Mouse (Mus musculus) MEL (cell line): ENCODE results near the gene Prim2. TPM values are rescaled to one million over a fixed set of nuclear protein-coding genes. Genes with fewer than 3 reads are reported as not detected.

Source experiments
- DNase-seq: peaks from one replicate; pipeline ENCODE4 v3.0.0; 2011; ENCODE audit warnings: low read depth, low spot score
- H3K27ac ChIP-seq: 2 replicates; pipeline ENCODE4 v1.5.1; 2012; ENCODE audit warnings: low read depth, mild to moderate bottlenecking, control low read depth, low read length, moderate library complexity; ENCODE audit not compliant: control insufficient read depth
- H3K27me3 ChIP-seq, 2 experiments: fragments of 150-350 bp in 1 of 2; sonication (generic) in 1 of 2; 2 replicates each; pipeline ENCODE4 v1.6.1; 2012; ENCODE audit warnings: low read length in 2 of 2, mild to moderate bottlenecking in 2 of 2, improper control_type of control experiment in 1 of 2, moderate library complexity in 1 of 2; ENCODE audit not compliant: insufficient read depth in 2 of 2, control insufficient read depth in 1 of 2
- H3K36me3 ChIP-seq, 2 experiments: 2 replicates each; pipeline ENCODE4 v1.6.1; 2012 to 2014; ENCODE audit warnings: low read length in 2 of 2, improper control_type of control experiment in 1 of 2, inconsistent platforms in 1 of 2, mild to moderate bottlenecking in 1 of 2; ENCODE audit not compliant: insufficient read depth in 2 of 2, control insufficient read depth in 1 of 2
- H3K4me1 ChIP-seq, 2 experiments: fragments of 150-350 bp in 1 of 2; sonication (generic) in 1 of 2; 2 replicates each; pipeline ENCODE4 v1.6.1; 2012; ENCODE audit warnings: low read length in 2 of 2, improper control_type of control experiment in 1 of 2, mild to moderate bottlenecking in 1 of 2; ENCODE audit not compliant: insufficient read depth in 2 of 2, control insufficient read depth in 1 of 2
- H3K4me3 ChIP-seq, 2 experiments: fragments of 150-350 bp in 1 of 2; sonication (generic) in 1 of 2; 2 replicates each; pipeline ENCODE4 v1.5.1; 2012; ENCODE audit warnings: low read depth in 2 of 2, low read length in 2 of 2, mild to moderate bottlenecking in 2 of 2, moderate library complexity in 2 of 2, control low read depth in 1 of 2, improper control_type of control experiment in 1 of 2; ENCODE audit not compliant: control insufficient read depth in 1 of 2, insufficient read depth in 1 of 2
- H3K79me2 ChIP-seq: 2 replicates; pipeline ENCODE4 v1.6.1; 2012; ENCODE audit warnings: mild to moderate bottlenecking, low read length, moderate library complexity; ENCODE audit not compliant: control insufficient read depth, poor library complexity, insufficient read depth
- H3K9ac ChIP-seq: 2 replicates; pipeline ENCODE4 v1.6.1; 2012; ENCODE audit warnings: low read depth, mild to moderate bottlenecking, control low read depth, low read length, moderate library complexity; ENCODE audit not compliant: control insufficient read depth, poor library complexity, severe bottlenecking
- H3K9me3 ChIP-seq: fragments of 150-350 bp; sonication (generic); replicated peaks from 2 replicates; pipeline ENCODE4 v1.6.1; 2012; ENCODE audit warnings: mild to moderate bottlenecking, low read length, improper control_type of control experiment, moderate library complexity; ENCODE audit not compliant: insufficient read depth
- CHD2 ChIP-seq: IDR thresholded peaks from 2 replicates; pipeline ENCODE4 v1.6.1; 2011; ENCODE audit warnings: low read length, improper control_type of control experiment
- E2F4 ChIP-seq: IDR thresholded peaks from 2 replicates; pipeline ENCODE4 v1.6.1; 2011; ENCODE audit warnings: low read depth, low read length, improper control_type of control experiment, borderline replicate concordance
- ELF1 ChIP-seq: IDR thresholded peaks from 2 replicates; pipeline ENCODE4 v1.6.1; 2014; ENCODE audit warnings: low read depth, mild to moderate bottlenecking, inconsistent platforms, low read length, improper control_type of control experiment, moderate library complexity
- EP300 ChIP-seq, 2 experiments: IDR thresholded peaks; 2 replicates each; pipeline ENCODE4 v1.6.1; 2011; ENCODE audit warnings: improper control_type of control experiment in 2 of 2, low read length in 2 of 2, low read depth in 1 of 2, mild to moderate bottlenecking in 1 of 2
- GABPA ChIP-seq: IDR thresholded peaks from 2 replicates; pipeline ENCODE4 v1.6.1; 2012; ENCODE audit warnings: low read depth, mild to moderate bottlenecking, inconsistent platforms, low read length, improper control_type of control experiment, moderate library complexity
- JUND ChIP-seq: IDR thresholded peaks from 2 replicates; pipeline ENCODE4 v1.6.1; 2011; ENCODE audit warnings: low read depth, mild to moderate bottlenecking, improper control_type of control experiment, low read length
- KAT2A ChIP-seq: conservative IDR thresholded peaks from 2 replicates; pipeline ENCODE4 v1.6.1; 2012; ENCODE audit warnings: low read depth, low read length, improper control_type of control experiment, inconsistent platforms
- MAFK ChIP-seq: IDR thresholded peaks from 2 replicates; pipeline ENCODE4 v1.6.1; 2011; ENCODE audit warnings: low read depth, mild to moderate bottlenecking, low read length, improper control_type of control experiment, borderline replicate concordance
- MAX ChIP-seq: IDR thresholded peaks from 2 replicates; pipeline ENCODE4 v1.6.1; 2011; ENCODE audit warnings: low read length, improper control_type of control experiment
- MAZ ChIP-seq: IDR thresholded peaks from 2 replicates; pipeline ENCODE4 v1.6.1; 2012; ENCODE audit warnings: low read depth, mild to moderate bottlenecking, inconsistent platforms, low read length, improper control_type of control experiment
- MEF2A ChIP-seq: IDR thresholded peaks from 2 replicates; pipeline ENCODE4 v1.6.1; 2014; ENCODE audit warnings: low read depth, mild to moderate bottlenecking, inconsistent platforms, low read length, improper control_type of control experiment; ENCODE audit not compliant: poor library complexity, insufficient replicate concordance, severe bottlenecking; ENCODE audit errors: extremely low read depth
- MYB ChIP-seq: IDR thresholded peaks from 2 replicates; pipeline ENCODE4 v1.6.1; 2011; ENCODE audit warnings: mild to moderate bottlenecking, low read depth, low read length, improper control_type of control experiment
- POLR2A ChIP-seq, 2 experiments: IDR thresholded peaks; 2 replicates each; pipeline ENCODE4 v1.6.1; 2011 to 2012; ENCODE audit warnings: low read length in 2 of 2, mild to moderate bottlenecking in 2 of 2, control low read depth in 1 of 2, improper control_type of control experiment in 1 of 2, low read depth in 1 of 2, moderate library complexity in 1 of 2; ENCODE audit not compliant: control insufficient read depth in 1 of 2, insufficient read depth in 1 of 2, poor library complexity in 1 of 2
- POLR2AphosphoS2 ChIP-seq: IDR thresholded peaks from 2 replicates; pipeline ENCODE4 v1.6.1; 2011; ENCODE audit warnings: low read length, improper control_type of control experiment
- POLR2AphosphoS5 ChIP-seq: IDR thresholded peaks from 2 replicates; pipeline ENCODE4 v1.6.1; 2012; ENCODE audit warnings: low read depth, borderline replicate concordance, mild to moderate bottlenecking, inconsistent platforms, low read length, moderate library complexity, mixed read lengths
- RCOR1 ChIP-seq: IDR thresholded peaks from 2 replicates; pipeline ENCODE4 v1.6.1; 2012; ENCODE audit warnings: low read depth, mild to moderate bottlenecking, inconsistent platforms, low read length, improper control_type of control experiment
- SIN3A ChIP-seq: IDR thresholded peaks from 2 replicates; pipeline ENCODE4 v1.6.1; 2012; ENCODE audit warnings: low read length, improper control_type of control experiment, inconsistent platforms
- TBP ChIP-seq: IDR thresholded peaks from 2 replicates; pipeline ENCODE4 v1.8.0; 2011; ENCODE audit warnings: low read depth, low read length, improper control_type of control experiment
- UBTF ChIP-seq: IDR thresholded peaks from 2 replicates; pipeline ENCODE4 v1.6.1; 2012; ENCODE audit warnings: low read depth, mild to moderate bottlenecking, inconsistent platforms, low read length, improper control_type of control experiment, moderate library complexity, borderline replicate concordance; ENCODE audit not compliant: insufficient read depth
- USF1 ChIP-seq: IDR thresholded peaks from 2 replicates; pipeline ENCODE4 v1.6.1; 2014; ENCODE audit warnings: low read depth, mild to moderate bottlenecking, inconsistent platforms, low read length, improper control_type of control experiment, moderate library complexity
- USF2 ChIP-seq, 2 experiments: IDR thresholded peaks; 2 replicates each; pipeline ENCODE4 v1.6.1; 2011 to 2012; ENCODE audit warnings: improper control_type of control experiment in 2 of 2, low read length in 2 of 2, borderline replicate concordance in 1 of 2, inconsistent platforms in 1 of 2, low read depth in 1 of 2, mild to moderate bottlenecking in 1 of 2; ENCODE audit not compliant: insufficient read depth in 1 of 2
- ZNF384 ChIP-seq: IDR thresholded peaks from 2 replicates; pipeline ENCODE4 v1.6.1; 2012; ENCODE audit warnings: low read depth, mild to moderate bottlenecking, inconsistent platforms, low read length, improper control_type of control experiment
- polyA plus RNA-seq, 2 experiments: library from polyadenylated mRNA; stranded (reverse) in 1 of 2; unstranded in 1 of 2; fragments of >175 nt in 1 of 2; fragments of >200 nt in 1 of 2; gene quantifications; 2 replicates each; pipeline versions ENCODE4 v1.2.1 to v1.2.4; 2012; ENCODE audit warnings: low replicate concordance in 2 of 2, low read depth in 1 of 2; ENCODE audit not compliant: insufficient read length in 2 of 2, insufficient read depth in 1 of 2, missing spikeins in 1 of 2
- total RNA-seq: library from RNA; depleted of rRNA; stranded (reverse); fragments of 300-350 nt; gene quantifications from 2 replicates; pipeline ENCODE4 v1.2.3, GENCODE M21; 2012

The Prim2 gene
- total and polyA plus RNA-seq, 3 experiments, result 36.1 to 48.9 TPM; not detected in 1

DNA sequence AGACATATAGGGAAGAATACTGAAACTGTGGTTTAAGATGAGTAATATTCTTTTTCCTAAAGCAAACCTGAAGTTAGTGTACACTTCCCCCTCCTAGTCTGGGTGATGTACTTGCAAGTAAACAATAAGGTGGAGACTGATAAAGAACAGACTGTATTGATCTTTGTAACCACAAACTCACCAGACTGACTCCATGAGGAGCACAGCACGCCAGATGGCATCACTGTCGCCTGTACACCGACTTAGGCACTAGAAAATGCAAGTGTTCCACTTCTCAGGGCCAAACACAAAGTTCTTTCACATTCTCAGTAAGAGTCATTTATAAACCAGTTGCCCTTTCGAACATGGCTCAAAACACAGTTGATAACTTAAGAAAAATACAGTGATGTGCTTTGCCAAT, 170.0 kb downstream of the Prim2 start:
- Histone ChIP-seq H3K4me1 (peaks cover 0 to 2% of the 10 kb centered on the region in 2 experiments; a peak in 2 of 4 replicates), H3K4me3 (no peak overlapping the region), H3K27me3 (no peaks in the 10 kb centered on the region), H3K9ac (no peak overlapping the region), H3K9me3 (no peaks in the 10 kb centered on the region), H3K27ac (no peak overlapping the region), H3K79me2 (no peaks in the 10 kb centered on the region), H3K36me3 (no peaks in the 10 kb centered on the region; a peak in 1 of 4 replicates)
- peak; percentile 12 for DNase-seq
- no peak for TF ChIP-seq E2F4
- TF ChIP-seq TBP, result no peak
- TF ChIP-seq MYB, result no peak
- TF ChIP-seq POLR2AphosphoS2, result no peak
- TF ChIP-seq MAFK, result no peak
- TF ChIP-seq EP300 (IDR thresholded peaks at IDR 0.05; ENCODE audit: low read depth in 1 of 2, low read length in 2 of 2), result no peak
- TF ChIP-seq JUND, result no peak
- TF ChIP-seq USF2 (IDR thresholded peaks at IDR 0.05; ENCODE audit: borderline replicate concordance in 1 of 2, insufficient read depth in 1 of 2, low read depth in 1 of 2, low read length in 2 of 2), result no peak
- TF ChIP-seq RCOR1, result no peak
- TF ChIP-seq POLR2AphosphoS5, result no peak
- TF ChIP-seq UBTF, result no peak
- TF ChIP-seq POLR2A (IDR thresholded peaks at IDR 0.05; ENCODE audit: control insufficient read depth in 1 of 2, insufficient read depth in 1 of 2, low read depth in 1 of 2, low read length in 2 of 2, poor library complexity in 1 of 2), result no peak
- no peak for TF ChIP-seq ELF1

GRCm38 (mm10) chr1:33496128-33496527, 173.5 kb downstream of the Prim2 start:
- Histone ChIP-seq H3K9ac (no peak overlapping the region), H3K4me3 (no peak overlapping the region), H3K4me1 (peaks cover 0 to 2% of the 10 kb centered on the region in 2 experiments; a peak in 2 of 4 replicates), H3K27ac (no peak overlapping the region), H3K27me3 (no peaks in the 10 kb centered on the region), H3K79me2 (no peaks in the 10 kb centered on the region), H3K9me3 (no peaks in the 10 kb centered on the region), H3K36me3 (no peaks in the 10 kb centered on the region)
- TF ChIP-seq MYB (no peak), ZNF384 (no peak), MAX (no peak), KAT2A (no peak), USF1 (no peak), UBTF (no peak), MEF2A (no peak), POLR2A (IDR thresholded peaks at IDR 0.05; ENCODE audit: control insufficient read depth in 1 of 2, insufficient read depth in 1 of 2, low read depth in 1 of 2, low read length in 2 of 2, poor library complexity in 1 of 2) (no peak), SIN3A (no peak), GABPA (no peak), CHD2 (no peak), MAZ (no peak)
- no peak for DNase-seq
